In genomic region chr9:37094230-37094990, GRCm38 (mm10) we compare ENCODE assay signal across 15 mouse cellular contexts. TPM values are rescaled to one million over a fixed set of nuclear protein-coding genes. Genes with fewer than 3 reads are reported as not detected.
A peak's percentile ranks its signal among the peaks of the same experiment; 100 is the strongest.
DNase-seq lines count a peak whose midpoint lies in the region; ATAC-seq and TF ChIP-seq lines count a peak whose summit lies in the region.
"Had no signal": no experiment of that assay in that cellular context is flagged by ENCODE, and none has a peak within 500 bp of the region (broad histone marks: within the 10 kb centered on the region; RNA-seq: fewer than 3 reads in every experiment).

No protein-coding gene starts in this region.

- H3K9ac ChIP-seq in hindbrain, postnatal 0 days (replicated peaks; ENCODE audit: low read length), result no peak overlapping the region
- H3K9ac ChIP-seq: liver, embryonic 15.5 days had no signal

- H3K4me3 ChIP-seq in hindbrain, postnatal 0 days (ENCODE audit: low read length), result no peak overlapping the region
- H3K4me3 ChIP-seq: liver, embryonic 15.5 days had no signal

- ATAC-seq in hindbrain, postnatal 0 days, result no peak; the same call in 1 of the 2 replicates
- ATAC-seq in erythroid progenitor cell, adult 5-6 weeks (replicated peaks; ENCODE audit: low FRiP score, poor library complexity, severe bottlenecking), result no peak
- ATAC-seq: activated CD4-positive, CD25-positive, alpha-beta regulatory T cell, adult 4 months; forebrain, embryonic 16.5 days; intestine, embryonic 16.5 days had no signal

- H3K4me1 ChIP-seq in hindbrain, postnatal 0 days (ENCODE audit: insufficient read depth, low read length), result peaks cover 13% of the 10 kb centered on the region
- H3K4me1 ChIP-seq: liver, embryonic 15.5 days had no signal

- TF ChIP-seq CTCF in hindbrain, postnatal 0 days (IDR thresholded peaks at IDR 0.05; ENCODE audit: low read depth), result no peak

- no peaks in the 10 kb centered on the region for H3K9me3 ChIP-seq in hindbrain, postnatal 0 days (ENCODE audit: low read length)
- H3K9me3 ChIP-seq: liver, embryonic 15.5 days had no signal

- H3K27me3 ChIP-seq in hindbrain, postnatal 0 days (ENCODE audit: insufficient read depth, low read length), result no peaks in the 10 kb centered on the region
- H3K27me3 ChIP-seq: liver, embryonic 15.5 days had no signal

- H3K36me3 ChIP-seq in hindbrain, postnatal 0 days (ENCODE audit: insufficient read depth, low read length), result no peaks in the 10 kb centered on the region
- H3K36me3 ChIP-seq: liver, embryonic 15.5 days had no signal

- 40% methylated on average over 11 of the region's 11 CpGs for WGBS in hindbrain, postnatal 0 days

- H3K27ac ChIP-seq in hindbrain, postnatal 0 days, result peak overlapping the region; percentile 15; the same call in 1 of the 2 replicates
- H3K27ac ChIP-seq: liver, embryonic 15.5 days; macrophage had no signal

- no peak overlapping the region for H3K4me2 ChIP-seq in hindbrain, postnatal 0 days (ENCODE audit: low read depth, low read length)
- H3K4me2 ChIP-seq: heart, embryonic 11.5 days; liver, embryonic 15.5 days had no signal

- peak; percentile 38 for DNase-seq in gastrocnemius, adult 18-20 months (ENCODE audit: low spot score)
- no peak for DNase-seq in gastrocnemius, postnatal 4 days (ENCODE audit: low spot score in 2 of 2)
- DNase-seq in brain, adult 2 months (ENCODE audit: low read depth, low spot score), result peak; percentile 48
- peak; percentile 23 to 40 for DNase-seq in cerebellum, postnatal 36 days
- no peak for DNase-seq in hindbrain, postnatal 0 days (ENCODE audit: low spot score)
- DNase-seq in thymus, postnatal 10 days (ENCODE audit: low spot score in 2 of 2), result no peak
- no peak for DNase-seq in kidney, adult 9 months
- DNase-seq: right cerebral cortex, postnatal 4 days had no signal

RNA-seq across cellular contexts. Expression of gene Pknox2, which starts 52.8 kb away (rescaled TPM):
- 10 to 100 TPM; 39.5 to 42.9 TPM for total RNA-seq in gastrocnemius, adult 18-20 months (2021)
- total RNA-seq in gastrocnemius, postnatal 4 days (2021), result 10 to 100 TPM; 24.6 to 28.4 TPM
- total RNA-seq in hindbrain, postnatal 0 days (2014; rRNA removed), result 23.5 and 28.0 TPM in 2 replicates
- 20.6 and 22.2 TPM in 2 replicates for polyA plus RNA-seq in hindbrain, postnatal 0 days (2015; fragmentation: Nextera tagmentation; extraction: Ambion mirVana)
- total RNA-seq in erythroid progenitor cell, adult 5-6 weeks (2015; ENCODE audit: low replicate concordance), result not detected in 2 replicates
- 0.13 TPM in 1 of 2 replicates, not detected in the other for total RNA-seq in erythroid progenitor cell, adult 5-6 weeks (2017; ENCODE audit: low replicate concordance)
- polyA plus RNA-seq: activated CD4-positive, CD25-positive, alpha-beta regulatory T cell, adult 4 months; macrophage had no signal

Comparison
In these comparisons a context has a peak if more than half of its experiments do, and no peak if none do; other contexts are left out.
1. DNase-seq: peak in gastrocnemius, adult 18-20 months (single experiment), brain, adult 2 months (single experiment) and cerebellum, postnatal 36 days (2 of 2); none in gastrocnemius, postnatal 4 days (0 of 2), hindbrain, postnatal 0 days (single experiment), thymus, postnatal 10 days (0 of 2) and kidney, adult 9 months (single experiment).
2. RNA of gene Pknox2, which starts 52.8 kb away (total RNA-seq): 39.5 to 42.9 TPM in gastrocnemius, adult 18-20 months, 24.6 to 28.4 TPM in gastrocnemius, postnatal 4 days and 23.5 to 28.0 TPM in hindbrain, postnatal 0 days; 0.13 TPM in erythroid progenitor cell, adult 5-6 weeks; every median in the first group is over 10 times any median in the second.